Mouse (Mus musculus): ENCODE results near the gene Fam149b.
A peak's percentile ranks its signal among the peaks of the same experiment; 100 is the strongest.

Gene Fam149b

GRCm38 (mm10) chr14:20392326-20392725 is 44.4 kb downstream of the Fam149b start:
- peak; percentile 20 to 30 for DNase-seq

- DNase-seq = peak; percentile 95 to 98
Measured at GRCm38 (mm10) chr14:20393205-20393913, 45.4 kb downstream of the Fam149b start, which contains the start of gene Mrps16. TSS of gene Mrps16 (minus strand) at chr14:20393634.

GRCm38 (mm10) chr14:20397220-20397619 is 49.3 kb downstream of the Fam149b start:
- DNase-seq = no peak

- peak; percentile 42 to 50 for DNase-seq
Measured at GRCm38 (mm10) chr14:20398864-20399263, 50.9 kb downstream of the Fam149b start.

- DNase-seq = peak; percentile 60 to 65
Measured at GRCm38 (mm10) chr14:20400071-20400470, 52.1 kb downstream of the Fam149b start.

DNA sequence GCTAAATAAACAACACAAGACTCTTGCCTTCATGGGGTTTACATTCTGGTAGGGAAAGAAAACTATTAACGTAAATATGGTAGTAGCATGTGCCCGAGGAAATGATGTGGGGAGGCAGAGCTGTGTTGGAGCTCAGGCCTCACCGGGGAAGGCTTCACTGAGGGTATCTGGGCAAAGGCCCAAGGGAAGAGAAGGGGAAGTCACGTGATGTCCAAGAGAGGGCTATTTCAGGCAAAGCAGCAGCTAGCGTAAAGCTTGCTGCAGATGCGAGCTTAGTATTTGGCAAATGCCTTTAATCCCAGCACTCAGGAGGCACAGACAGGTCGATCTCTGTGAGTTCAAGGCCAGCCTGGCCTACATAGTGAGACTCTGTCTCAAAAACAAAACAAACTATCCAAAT is 74.3 kb downstream of the Fam149b start:
- peak; percentile 8 to 12 for DNase-seq

DNA sequence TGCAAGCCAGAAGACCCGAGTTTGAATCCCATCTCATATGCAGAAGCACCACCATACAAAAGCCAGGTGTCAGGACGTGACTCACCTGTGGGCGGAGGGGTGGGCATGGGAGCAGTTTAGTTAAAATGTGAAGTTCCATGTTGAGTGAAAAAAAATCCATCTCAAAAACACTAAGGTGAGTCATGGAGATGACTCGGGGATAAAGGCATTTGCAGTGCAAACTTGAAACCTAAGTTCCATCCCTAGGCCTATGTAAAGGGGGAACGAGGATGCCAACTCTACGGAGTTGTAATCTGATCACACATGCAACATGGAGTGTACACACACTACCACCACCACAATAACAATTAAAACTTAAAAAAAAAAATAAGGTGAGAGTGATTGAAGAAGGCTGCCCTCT is 75.1 kb downstream of the Fam149b start:
- DNase-seq = no peak

GRCm38 (mm10) chr14:20428593-20428992 is 80.6 kb downstream of the Fam149b start:
- no peak for DNase-seq

- DNase-seq = no peak
Measured at GRCm38 (mm10) chr14:20429833-20430232, 81.9 kb downstream of the Fam149b start.

- no peak for DNase-seq
Measured at GRCm38 (mm10) chr14:20431726-20432125, 83.8 kb downstream of the Fam149b start.

DNA sequence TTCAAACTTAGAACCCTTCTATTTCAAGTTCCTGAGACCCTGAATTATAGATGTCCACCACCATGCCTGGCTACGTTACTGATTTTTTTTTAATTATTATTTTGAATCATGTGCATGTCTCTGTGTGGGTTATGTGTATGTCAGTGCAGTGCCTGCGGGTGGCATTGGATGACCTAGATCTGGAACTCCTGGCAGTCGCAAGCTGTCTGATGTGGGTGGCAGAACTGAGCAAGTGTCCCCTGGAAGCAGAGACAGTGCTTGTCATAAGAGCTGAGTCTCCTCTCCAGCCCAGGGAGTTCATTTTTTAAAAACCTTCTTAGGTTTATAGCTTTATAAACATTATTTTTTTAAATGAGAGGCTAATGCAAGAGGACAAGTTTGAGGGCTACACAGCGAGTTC is 84.5 kb downstream of the Fam149b start:
- no peak for DNase-seq
